Mouse (Mus musculus) forebrain, embryonic 16.5 days (tissue): ENCODE results near the gene Hrh1. TPM values are rescaled to one million over a fixed set of nuclear protein-coding genes. Genes with fewer than 3 reads are reported as not detected.

ENCODE experiments used
- ATAC-seq: fragments of 200-750 bp; cut with Nextera tagmentation; 2 replicates; pipeline ENCODE4 v1.8.0; 2017; ENCODE audit warnings: mild to moderate bottlenecking, moderate library complexity
- H3K27ac ChIP-seq: fragments of 300-500 bp; sonication (generic); 2 replicates; pipeline ENCODE4 v1.5.1; 2014; ENCODE audit warnings: low read length, control low read depth
- H3K27me3 ChIP-seq: fragments of 300-500 bp; sonication (generic); replicated peaks from 2 replicates; pipeline ENCODE4 v1.6.1; 2014; ENCODE audit warnings: low read length; ENCODE audit not compliant: control insufficient read depth, insufficient read depth
- H3K36me3 ChIP-seq: fragments of 300-500 bp; sonication (generic); 2 replicates; pipeline ENCODE4 v1.6.1; 2014; ENCODE audit not compliant: control insufficient read depth, insufficient read depth
- H3K4me1 ChIP-seq: fragments of 300-500 bp; sonication (generic); replicated peaks from 2 replicates; pipeline ENCODE4 v1.6.1; 2014; ENCODE audit warnings: low read length; ENCODE audit not compliant: control insufficient read depth, insufficient read depth
- H3K4me2 ChIP-seq: fragments of 300-500 bp; sonication (generic); 2 replicates; pipeline ENCODE4 v1.6.1; 2014; ENCODE audit warnings: mild to moderate bottlenecking, low read length, control low read depth
- H3K4me3 ChIP-seq: fragments of 300-500 bp; sonication (generic); replicated peaks from 2 replicates; pipeline ENCODE4 v1.5.1; 2014; ENCODE audit warnings: mild to moderate bottlenecking, low read length, control low read depth
- H3K9ac ChIP-seq: fragments of 300-500 bp; sonication (generic); replicated peaks from 2 replicates; pipeline ENCODE4 v1.6.1; 2014; ENCODE audit warnings: low read depth, low read length, control low read depth
- H3K9me3 ChIP-seq: fragments of 300-500 bp; sonication (generic); 2 replicates; pipeline ENCODE4 v1.6.1; 2016; ENCODE audit warnings: low read length; ENCODE audit not compliant: control insufficient read depth
- WGBS: fragments of 180-500 bp; shearing (Covaris S2); extraction: QIAGEN DNeasy Blood & Tissue Kit; methylation state at CpG from one replicate; pipeline ENCODE4 v1.1.7; 2014; 5-methylcytosine and 5-hydroxymethylcytosine counted together
- polyA plus RNA-seq: library from polyadenylated mRNA; unstranded; fragments of >200 nt; fragmentation: Nextera tagmentation; extraction: Ambion mirVana; gene quantifications from 2 replicates; pipeline ENCODE4 v1.2.1, GENCODE M21; 2015

The Hrh1 gene
- polyA plus RNA-seq, 1 experiment from 2014 or later, result 1.6 TPM

GRCm38 (mm10) chr6:114380872-114381271 is 16.9 kb upstream of the Hrh1 start:
- no peaks in the 10 kb centered on the region for H3K4me1 ChIP-seq
- no peaks in the 10 kb centered on the region; the same call in 1 of the 2 replicates for H3K27me3 ChIP-seq
- H3K4me2 ChIP-seq, result no peak overlapping the region
- no peak overlapping the region for H3K9ac ChIP-seq
- H3K36me3 ChIP-seq, result no peaks in the 10 kb centered on the region
- no peak for ATAC-seq
- H3K4me3 ChIP-seq, result no peak overlapping the region
- 83% methylated on average over 3 of the region's 3 CpGs for WGBS
- H3K27ac ChIP-seq, result no peak overlapping the region
- no peaks in the 10 kb centered on the region for H3K9me3 ChIP-seq

GRCm38 (mm10) chr6:114387320-114387719 is 10.4 kb upstream of the Hrh1 start:
- Histone ChIP-seq H3K9me3 (no peaks in the 10 kb centered on the region), H3K4me2 (no peak overlapping the region), H3K4me1 (no peaks in the 10 kb centered on the region), H3K36me3 (no peaks in the 10 kb centered on the region), H3K27me3 (no peaks in the 10 kb centered on the region), H3K27ac (no peak overlapping the region), H3K4me3 (no peak overlapping the region), H3K9ac (no peak overlapping the region)
- ATAC-seq, result no peak
- WGBS, result 70% methylated on average over 6 of the region's 6 CpGs

GRCm38 (mm10) chr6:114387855-114388254 is 9.9 kb upstream of the Hrh1 start:
- H3K4me2 ChIP-seq, result no peak overlapping the region
- H3K4me3 ChIP-seq, result no peak overlapping the region
- no peak for ATAC-seq
- no peaks in the 10 kb centered on the region for H3K4me1 ChIP-seq
- no peak overlapping the region for H3K27ac ChIP-seq
- WGBS, result 70% methylated on average over 4 of the region's 4 CpGs
- no peak overlapping the region for H3K9ac ChIP-seq
- H3K36me3 ChIP-seq, result no peaks in the 10 kb centered on the region
- H3K9me3 ChIP-seq, result no peaks in the 10 kb centered on the region
- no peaks in the 10 kb centered on the region for H3K27me3 ChIP-seq

- no peaks in the 10 kb centered on the region for H3K36me3 ChIP-seq
- no peak overlapping the region for H3K4me2 ChIP-seq
- H3K27me3 ChIP-seq, result no peaks in the 10 kb centered on the region
- no peak overlapping the region for H3K4me3 ChIP-seq
- WGBS, result 59% methylated on average over 2 of the region's 2 CpGs
- ATAC-seq, result no peak
- no peak overlapping the region for H3K27ac ChIP-seq
- no peaks in the 10 kb centered on the region for H3K9me3 ChIP-seq
- 0 out of 2 replicates have a peak, but pooled peaks cover 2% of the 10 kb centered on the region for H3K4me1 ChIP-seq
- no peak overlapping the region for H3K9ac ChIP-seq
These were observed 7.6 kb upstream of the Hrh1 start for GRCm38 (mm10) chr6:114390129-114390528.

- Histone ChIP-seq H3K4me3 (no peak overlapping the region), H3K4me2 (no peak overlapping the region), H3K27me3 (peaks cover 4% of the 10 kb centered on the region; the same call in 1 of the 2 replicates), H3K36me3 (no peaks in the 10 kb centered on the region), H3K27ac (no peak overlapping the region), H3K9me3 (no peaks in the 10 kb centered on the region), H3K9ac (no peak overlapping the region), H3K4me1 (peaks cover 14% of the 10 kb centered on the region)
- ATAC-seq, result no peak
- 22% methylated on average over 4 of the region's 4 CpGs for WGBS
These were observed 2.8 kb upstream of the Hrh1 start for GRCm38 (mm10) chr6:114394982-114395381.

GRCm38 (mm10) chr6:114396605-114397004 is 1.1 kb upstream of the Hrh1 start:
- H3K4me2 ChIP-seq, result no peak overlapping the region
- no peaks in the 10 kb centered on the region for H3K36me3 ChIP-seq
- WGBS, result 63% methylated on average over 4 of the region's 4 CpGs
- H3K4me3 ChIP-seq, result no peak overlapping the region
- ATAC-seq, result no peak
- H3K27me3 ChIP-seq, result peaks cover 4% of the 10 kb centered on the region; the same call in 1 of the 2 replicates
- no peak overlapping the region for H3K9ac ChIP-seq
- no peaks in the 10 kb centered on the region for H3K9me3 ChIP-seq
- no peak overlapping the region for H3K27ac ChIP-seq
- H3K4me1 ChIP-seq, result peaks cover 14% of the 10 kb centered on the region

- peaks cover 4% of the 10 kb centered on the region; the same call in 1 of the 2 replicates for H3K27me3 ChIP-seq
- no peaks in the 10 kb centered on the region for H3K9me3 ChIP-seq
- peak overlapping the region; percentile 84 for H3K4me2 ChIP-seq
- ATAC-seq, result no peak
- H3K4me3 ChIP-seq, result peak overlapping the region; percentile 52
- WGBS, result 4% methylated on average over 11 of the region's 11 CpGs
- peaks cover 14% of the 10 kb centered on the region for H3K4me1 ChIP-seq
- H3K9ac ChIP-seq, result peak overlapping the region; percentile 48; the same call in 1 of the 2 replicates
- no peak overlapping the region for H3K27ac ChIP-seq
- no peaks in the 10 kb centered on the region for H3K36me3 ChIP-seq
These were observed 456 bp upstream of the Hrh1 start for GRCm38 (mm10) chr6:114397280-114397679.

GRCm38 (mm10) chr6:114398626-114399025 is 890 bp downstream of the Hrh1 start:
- H3K27ac ChIP-seq, result no peak overlapping the region
- H3K4me3 ChIP-seq, result no peak overlapping the region
- ATAC-seq, result 0 out of 2 replicates have a peak, but pooled peaks have one; percentile 27
- H3K9me3 ChIP-seq, result no peaks in the 10 kb centered on the region
- H3K4me1 ChIP-seq, result peaks cover 14% of the 10 kb centered on the region
- H3K36me3 ChIP-seq, result no peaks in the 10 kb centered on the region
- WGBS, result 4% methylated on average over 9 of the region's 9 CpGs
- peak overlapping the region; percentile 84; the same call in 1 of the 2 replicates for H3K4me2 ChIP-seq
- peaks cover 4% of the 10 kb centered on the region; the same call in 1 of the 2 replicates for H3K27me3 ChIP-seq
- no peak overlapping the region for H3K9ac ChIP-seq

- peaks cover 12% of the 10 kb centered on the region for H3K4me1 ChIP-seq
- H3K27ac ChIP-seq, result no peak overlapping the region
- no peaks in the 10 kb centered on the region for H3K36me3 ChIP-seq
- H3K27me3 ChIP-seq, result peaks cover 4% of the 10 kb centered on the region; the same call in 1 of the 2 replicates
- H3K9ac ChIP-seq, result no peak overlapping the region
- H3K4me2 ChIP-seq, result no peak overlapping the region
- no peak for ATAC-seq
- WGBS, result 76% methylated on average over 10 of the region's 10 CpGs
- no peaks in the 10 kb centered on the region for H3K9me3 ChIP-seq
- no peak overlapping the region for H3K4me3 ChIP-seq
These were observed 2.7 kb downstream of the Hrh1 start for GRCm38 (mm10) chr6:114400387-114400786.

GRCm38 (mm10) chr6:114400841-114401240 is 3.1 kb downstream of the Hrh1 start:
- Histone ChIP-seq H3K9me3 (no peaks in the 10 kb centered on the region), H3K4me2 (no peak overlapping the region), H3K27me3 (peaks cover 4% of the 10 kb centered on the region; the same call in 1 of the 2 replicates), H3K4me1 (peaks cover 12% of the 10 kb centered on the region), H3K27ac (no peak overlapping the region), H3K9ac (no peak overlapping the region), H3K4me3 (no peak overlapping the region), H3K36me3 (no peaks in the 10 kb centered on the region)
- no peak for ATAC-seq
- 11% methylated on average over 8 of the region's 8 CpGs for WGBS
